Mouse (Mus musculus) midbrain, embryonic 14.5 days (tissue): ENCODE measurements around the gene Glis1. TPM values are rescaled to one million over a fixed set of nuclear protein-coding genes. Genes with fewer than 3 reads are reported as not detected.

Source experiments
- ATAC-seq: fragments of 200-750 bp; cut with Nextera tagmentation; 2 replicates; pipeline ENCODE4 v1.8.0; 2017; ENCODE audit warnings: moderate number of reproducible peaks, moderate library complexity; ENCODE audit not compliant: low FRiP score, low TSS enrichment
- DNase-seq: peaks from one replicate; pipeline ENCODE4 v3.0.0-alpha.2; 2015
- H3K27ac ChIP-seq: fragments of 300-500 bp; sonication (generic); replicated peaks from 2 replicates; pipeline ENCODE4 v1.5.1; 2014; ENCODE audit warnings: mild to moderate bottlenecking, low read depth, low read length, moderate library complexity
- H3K27me3 ChIP-seq: fragments of 300-500 bp; sonication (generic); 2 replicates; pipeline ENCODE4 v1.6.1; 2014; ENCODE audit warnings: low read length, control low read depth, mixed read lengths; ENCODE audit not compliant: control insufficient read depth, insufficient read depth
- H3K36me3 ChIP-seq: fragments of 300-500 bp; sonication (generic); 2 replicates; pipeline ENCODE4 v1.6.1; 2014; ENCODE audit warnings: low read length, control low read depth; ENCODE audit not compliant: control insufficient read depth, insufficient read depth
- H3K4me1 ChIP-seq: fragments of 300-500 bp; sonication (generic); 2 replicates; pipeline ENCODE4 v1.6.1; 2014; ENCODE audit warnings: mild to moderate bottlenecking, antibody characterized with exemption, low read length, control low read depth; ENCODE audit not compliant: control insufficient read depth, insufficient read depth
- H3K4me2 ChIP-seq: fragments of 300-500 bp; sonication (generic); 2 replicates; pipeline ENCODE4 v1.6.1; 2014; ENCODE audit warnings: mild to moderate bottlenecking, low read length, moderate library complexity
- H3K4me3 ChIP-seq: fragments of 300-500 bp; sonication (generic); replicated peaks from 2 replicates; pipeline ENCODE4 v1.5.1; 2014; ENCODE audit warnings: low read depth, low read length
- H3K9ac ChIP-seq: fragments of 300-500 bp; sonication (generic); replicated peaks from 2 replicates; pipeline ENCODE4 v1.6.1; 2014; ENCODE audit warnings: mild to moderate bottlenecking, low read length, moderate library complexity
- H3K9me3 ChIP-seq: fragments of 300-500 bp; sonication (generic); 2 replicates; pipeline ENCODE4 v1.6.1; 2016; ENCODE audit warnings: low read length, control low read depth, mixed read lengths; ENCODE audit not compliant: control insufficient read depth
- WGBS: fragments of 180-500 bp; shearing (Covaris S2); extraction: QIAGEN DNeasy Blood & Tissue Kit; methylation state at CpG from one replicate; pipeline ENCODE4 v1.1.7; 2014; 5-methylcytosine and 5-hydroxymethylcytosine counted together
- polyA plus RNA-seq: library from polyadenylated mRNA; unstranded; fragments of >200 nt; fragmentation: Nextera tagmentation; extraction: Ambion mirVana; gene quantifications from 2 replicates; pipeline ENCODE4 v1.2.1, GENCODE M21; 2014

Glis1 gene
- polyA plus RNA-seq, 1 experiment from 2014 or later, result 1.6 TPM

DNA sequence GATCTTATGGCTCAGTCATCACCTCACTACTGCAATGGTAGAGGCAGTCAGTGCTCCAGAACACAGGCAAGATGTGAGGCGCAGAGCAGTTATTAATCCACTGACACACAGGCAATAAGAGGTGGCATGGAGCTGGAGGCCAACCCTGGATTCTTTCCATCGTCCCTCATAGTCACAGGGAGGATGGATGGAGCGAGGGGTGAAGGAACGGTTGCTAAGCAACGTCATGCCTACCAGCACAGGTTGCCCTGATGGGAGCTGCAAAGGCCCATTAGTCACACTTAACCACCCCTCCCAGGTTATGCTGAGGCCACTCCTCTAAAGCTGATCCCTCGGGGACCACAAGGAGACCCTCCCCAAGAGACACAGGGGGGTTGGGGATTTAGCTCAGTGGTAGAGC lies 187.9 kb downstream of the Glis1 start:
- peaks cover 9% of the 10 kb centered on the region; the same call in 1 of the 2 replicates for H3K4me1 ChIP-seq
- DNase-seq (peak; percentile 25), ATAC-seq (no peak)
- no peaks in the 10 kb centered on the region for H3K27me3 ChIP-seq
- H3K4me2 ChIP-seq, result no peak overlapping the region
- no peak overlapping the region for H3K9ac ChIP-seq
- no peak overlapping the region for H3K27ac ChIP-seq
- H3K36me3 ChIP-seq, result no peaks in the 10 kb centered on the region
- WGBS, result 66% methylated on average over 6 of the region's 6 CpGs
- H3K4me3 ChIP-seq, result no peak overlapping the region
- H3K9me3 ChIP-seq, result no peaks in the 10 kb centered on the region

GRCm38 (mm10) chr4:107623916-107624315 lies 189.5 kb downstream of the Glis1 start:
- no peak for ATAC-seq
- Histone ChIP-seq H3K27ac (no peak overlapping the region), H3K27me3 (no peaks in the 10 kb centered on the region), H3K9me3 (no peaks in the 10 kb centered on the region), H3K4me2 (no peak overlapping the region), H3K4me1 (peaks cover 9% of the 10 kb centered on the region; the same call in 1 of the 2 replicates), H3K4me3 (no peak overlapping the region), H3K9ac (no peak overlapping the region), H3K36me3 (no peaks in the 10 kb centered on the region)
- WGBS, result 68% methylated on average over 6 of the region's 6 CpGs
- DNase-seq, result no peak

- no peak overlapping the region for H3K4me3 ChIP-seq
- 79% methylated on average over 5 of the region's 5 CpGs for WGBS
- no peaks in the 10 kb centered on the region for H3K27me3 ChIP-seq
- ATAC-seq (no peak), DNase-seq (no peak)
- no peaks in the 10 kb centered on the region for H3K9me3 ChIP-seq
- H3K27ac ChIP-seq, result no peak overlapping the region
- peaks cover 9% of the 10 kb centered on the region; the same call in 1 of the 2 replicates for H3K4me1 ChIP-seq
- no peak overlapping the region for H3K4me2 ChIP-seq
- H3K9ac ChIP-seq, result no peak overlapping the region
- H3K36me3 ChIP-seq, result no peaks in the 10 kb centered on the region
Measured at GRCm38 (mm10) chr4:107624951-107625350, 190.6 kb downstream of the Glis1 start.

DNA sequence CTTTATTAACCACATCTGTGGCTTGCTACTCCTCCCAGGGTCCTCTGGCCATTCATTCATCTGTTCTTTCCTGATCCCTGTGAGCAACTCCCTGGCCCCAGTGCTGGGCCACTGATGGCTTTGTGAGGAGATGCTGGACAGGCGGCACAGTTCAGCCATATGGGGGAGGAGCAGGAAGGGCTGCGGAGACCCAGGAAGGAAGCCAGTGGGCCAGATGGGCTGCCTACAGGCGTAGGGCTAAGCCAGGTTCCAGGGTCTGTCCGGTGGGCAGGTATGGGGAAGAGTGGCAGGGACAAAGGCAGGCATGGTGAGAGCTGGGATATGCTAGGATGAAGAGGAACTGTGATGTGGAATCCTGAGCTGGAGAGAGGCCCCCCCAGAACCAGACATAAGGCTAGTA lies 193.8 kb downstream of the Glis1 start:
- WGBS, result 85% methylated on average over 4 of the region's 4 CpGs
- Histone ChIP-seq H3K27ac (no peak overlapping the region), H3K9ac (no peak overlapping the region), H3K9me3 (no peaks in the 10 kb centered on the region), H3K27me3 (no peaks in the 10 kb centered on the region), H3K4me1 (0 out of 2 replicates have a peak, but pooled peaks cover 4% of the 10 kb centered on the region), H3K4me2 (no peak overlapping the region), H3K36me3 (no peaks in the 10 kb centered on the region), H3K4me3 (no peak overlapping the region)
- no peak for DNase-seq
- no peak for ATAC-seq

DNA sequence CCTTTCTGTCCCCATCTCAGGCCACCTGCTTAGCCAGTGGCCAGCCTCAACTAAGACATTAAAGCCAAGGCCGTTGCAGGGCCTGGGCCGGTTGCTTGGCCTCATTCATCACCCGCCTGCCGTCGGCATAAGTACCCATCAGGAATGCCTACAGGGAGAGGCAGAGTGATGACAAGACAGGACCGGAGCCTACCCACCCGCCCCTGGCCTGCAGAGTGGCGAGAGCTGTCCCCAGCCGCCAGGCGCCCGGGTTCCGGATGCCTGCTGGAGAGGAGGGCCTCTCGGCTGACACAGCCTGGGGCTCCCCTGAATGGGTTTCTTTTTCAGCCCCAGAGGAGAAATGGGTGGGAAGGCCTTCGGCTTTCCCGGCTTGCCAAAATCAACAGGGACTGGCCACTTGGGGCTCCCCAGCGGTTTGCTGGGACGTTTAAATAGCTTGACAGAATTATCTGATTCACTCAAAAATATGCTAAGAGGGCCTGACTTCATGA lies 194.6 kb downstream of the Glis1 start:
- Histone ChIP-seq H3K4me3 (no peak overlapping the region), H3K27me3 (no peaks in the 10 kb centered on the region), H3K27ac (no peak overlapping the region), H3K4me2 (no peak overlapping the region), H3K9ac (no peak overlapping the region), H3K36me3 (no peaks in the 10 kb centered on the region), H3K4me1 (0 out of 2 replicates have a peak, but pooled peaks cover 4% of the 10 kb centered on the region), H3K9me3 (no peaks in the 10 kb centered on the region)
- DNase-seq (no peak), ATAC-seq (no peak)
- 71% methylated on average over 17 of the region's 17 CpGs for WGBS

DNA sequence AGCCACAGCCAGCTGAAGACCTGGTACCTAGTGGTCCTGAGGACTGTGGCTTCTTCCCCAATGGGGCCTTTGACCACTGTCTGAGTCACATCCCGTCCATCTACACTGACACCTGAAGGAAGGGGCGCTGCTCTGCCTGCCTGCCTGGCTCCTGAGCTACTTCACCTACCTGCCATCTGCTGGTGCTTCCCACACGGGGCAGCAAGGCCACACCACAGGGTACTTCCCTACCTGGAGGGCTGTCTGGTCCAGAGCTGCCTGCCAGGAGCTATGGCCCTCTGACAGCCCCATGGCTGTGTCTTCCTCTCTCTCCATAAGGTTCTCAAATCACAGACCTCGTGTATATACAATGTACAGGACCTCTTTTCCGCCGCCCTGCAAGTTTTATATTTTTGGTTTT lies 200.2 kb downstream of the Glis1 start:
- no peak overlapping the region for H3K4me2 ChIP-seq
- no peak overlapping the region for H3K4me3 ChIP-seq
- H3K27me3 ChIP-seq, result no peaks in the 10 kb centered on the region
- H3K9me3 ChIP-seq, result no peaks in the 10 kb centered on the region
- no peak overlapping the region for H3K27ac ChIP-seq
- H3K4me1 ChIP-seq, result 0 out of 2 replicates have a peak, but pooled peaks cover 3% of the 10 kb centered on the region
- ATAC-seq (no peak), DNase-seq (no peak)
- 76% methylated on average over 6 of the region's 6 CpGs for WGBS
- H3K36me3 ChIP-seq, result no peaks in the 10 kb centered on the region
- H3K9ac ChIP-seq, result no peak overlapping the region

GRCm38 (mm10) chr4:107636099-107636498 lies 201.7 kb downstream of the Glis1 start:
- Histone ChIP-seq H3K9ac (no peak overlapping the region), H3K4me3 (no peak overlapping the region), H3K36me3 (no peaks in the 10 kb centered on the region), H3K9me3 (no peaks in the 10 kb centered on the region), H3K4me1 (0 out of 2 replicates have a peak, but pooled peaks cover 3% of the 10 kb centered on the region), H3K27me3 (no peaks in the 10 kb centered on the region), H3K4me2 (no peak overlapping the region), H3K27ac (no peak overlapping the region)
- ATAC-seq (no peak), DNase-seq (no peak)
- 74% methylated on average over 6 of the region's 6 CpGs for WGBS

GRCm38 (mm10) chr4:107637670-107638069 lies 203.3 kb downstream of the Glis1 start:
- no peak overlapping the region for H3K27ac ChIP-seq
- no peaks in the 10 kb centered on the region for H3K9me3 ChIP-seq
- DNase-seq (no peak), ATAC-seq (no peak)
- WGBS, result 65% methylated on average over 3 of the region's 3 CpGs
- no peak overlapping the region for H3K4me2 ChIP-seq
- H3K4me3 ChIP-seq, result no peak overlapping the region
- H3K9ac ChIP-seq, result no peak overlapping the region
- H3K4me1 ChIP-seq, result 0 out of 2 replicates have a peak, but pooled peaks cover 3% of the 10 kb centered on the region
- no peaks in the 10 kb centered on the region for H3K36me3 ChIP-seq
- no peaks in the 10 kb centered on the region for H3K27me3 ChIP-seq

DNA sequence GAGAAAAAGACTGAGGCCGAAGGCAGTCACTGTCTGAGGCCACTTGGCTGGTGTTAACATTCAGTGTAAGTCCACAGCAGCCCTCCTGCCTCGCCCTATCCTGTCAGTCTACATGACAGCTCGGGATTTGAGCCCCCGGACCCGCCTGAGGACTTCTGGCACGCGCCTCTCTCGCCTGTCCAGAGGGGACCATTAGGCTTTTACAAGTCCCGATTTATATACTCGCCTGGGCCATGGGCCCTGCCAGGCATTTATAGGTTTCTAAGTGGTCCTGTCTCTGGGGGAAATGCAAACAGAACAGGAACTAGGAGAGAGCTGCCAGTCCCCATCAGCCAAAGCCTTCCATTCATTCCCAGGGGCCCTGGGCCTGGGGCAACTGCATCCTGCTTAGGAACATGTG lies 203.9 kb downstream of the Glis1 start:
- Histone ChIP-seq H3K9me3 (no peaks in the 10 kb centered on the region), H3K27ac (no peak overlapping the region), H3K36me3 (no peaks in the 10 kb centered on the region), H3K27me3 (no peaks in the 10 kb centered on the region), H3K4me1 (0 out of 2 replicates have a peak, but pooled peaks cover 3% of the 10 kb centered on the region), H3K9ac (no peak overlapping the region), H3K4me2 (no peak overlapping the region), H3K4me3 (no peak overlapping the region)
- DNase-seq (peak; percentile 59), ATAC-seq (no peak)
- 53% methylated on average over 10 of the region's 10 CpGs for WGBS
